Mouse (Mus musculus) neural tube, embryonic 11.5 days (tissue): ENCODE measurements around the gene Pphln1. TPM values are rescaled to one million over a fixed set of nuclear protein-coding genes. Genes with fewer than 3 reads are reported as not detected.

Experiments used
- ATAC-seq: fragments of 200-750 bp; cut with Nextera tagmentation; 2 replicates; pipeline ENCODE4 v1.8.0; 2017; ENCODE audit warnings: moderate number of reproducible peaks, mild to moderate bottlenecking, moderate TSS enrichment, moderate library complexity; ENCODE audit not compliant: insufficient read depth, low FRiP score, low TSS enrichment
- DNase-seq: peaks from one replicate; pipeline ENCODE4 v3.0.0-alpha.2; 2015; ENCODE audit warnings: low spot score
- H3K27ac ChIP-seq: fragments of 300-500 bp; sonication (generic); 2 replicates; pipeline ENCODE4 v1.5.1; 2014; ENCODE audit warnings: low read depth, mild to moderate bottlenecking, low read length
- H3K27me3 ChIP-seq: fragments of 300-500 bp; sonication (generic); 2 replicates; pipeline ENCODE4 v1.6.1; 2014; ENCODE audit warnings: mild to moderate bottlenecking, low read length, mixed read lengths; ENCODE audit not compliant: control insufficient read depth, insufficient read depth
- H3K36me3 ChIP-seq: fragments of 300-500 bp; sonication (generic); 2 replicates; pipeline ENCODE4 v1.6.1; 2014; ENCODE audit warnings: mild to moderate bottlenecking, low read length, moderate library complexity, mixed read lengths; ENCODE audit not compliant: control insufficient read depth, insufficient read depth
- H3K4me1 ChIP-seq: fragments of 300-500 bp; sonication (generic); 2 replicates; pipeline ENCODE4 v1.6.1; 2014; ENCODE audit warnings: low read length, mixed read lengths; ENCODE audit not compliant: control insufficient read depth, insufficient read depth
- H3K4me2 ChIP-seq: fragments of 300-500 bp; sonication (generic); 2 replicates; pipeline ENCODE4 v1.6.1; 2014; ENCODE audit warnings: low read depth, mild to moderate bottlenecking, moderate library complexity
- H3K4me3 ChIP-seq: fragments of 300-500 bp; sonication (generic); 2 replicates; pipeline ENCODE4 v1.5.1; 2014; ENCODE audit warnings: low read depth, low read length
- H3K9ac ChIP-seq: fragments of 300-500 bp; sonication (generic); 2 replicates; pipeline ENCODE4 v1.6.1; 2014; ENCODE audit warnings: mild to moderate bottlenecking, low read length
- H3K9me3 ChIP-seq: fragments of 300-500 bp; sonication (generic); 2 replicates; pipeline ENCODE4 v1.6.1; 2016; ENCODE audit warnings: low read length; ENCODE audit not compliant: control insufficient read depth
- WGBS: fragments of 180-500 bp; shearing (Covaris S2); extraction: QIAGEN DNeasy Blood & Tissue Kit; methylation state at CpG from one replicate; pipeline ENCODE4 v1.1.7; 2014; 5-methylcytosine and 5-hydroxymethylcytosine counted together
- polyA plus RNA-seq: library from polyadenylated mRNA; unstranded; fragments of >200 nt; fragmentation: Nextera tagmentation; extraction: Ambion mirVana; gene quantifications from 2 replicates; pipeline ENCODE4 v1.2.1, GENCODE M21; 2014

Gene Pphln1
- polyA plus RNA-seq, 1 experiment from 2014 or later = 56.7 TPM

GRCm38 (mm10) chr15:93529831-93530702, 131.9 kb downstream of the Pphln1 start:
- Histone ChIP-seq H3K9ac (no peak overlapping the region), H3K9me3 (no peaks in the 10 kb centered on the region), H3K4me2 (no peak overlapping the region), H3K27me3 (no peaks in the 10 kb centered on the region), H3K4me1 (peaks cover 13% of the 10 kb centered on the region), H3K4me3 (no peak overlapping the region), H3K27ac (0 out of 2 replicates have a peak overlapping the region, but pooled peaks have one; percentile 7), H3K36me3 (no peaks in the 10 kb centered on the region)
- peak; percentile 53; the same call in 1 of the 2 replicates for ATAC-seq
- DNase-seq = peak; percentile 32
- 23% methylated on average over 12 of the region's 12 CpGs for WGBS

GRCm38 (mm10) chr15:93530703-93531032, 132.5 kb downstream of the Pphln1 start:
- Histone ChIP-seq H3K27ac (0 out of 2 replicates have a peak overlapping the region, but pooled peaks have one; percentile 7), H3K36me3 (no peaks in the 10 kb centered on the region), H3K4me3 (no peak overlapping the region), H3K4me2 (no peak overlapping the region), H3K9me3 (no peaks in the 10 kb centered on the region), H3K4me1 (peaks cover 13% of the 10 kb centered on the region), H3K9ac (no peak overlapping the region), H3K27me3 (no peaks in the 10 kb centered on the region)
- ATAC-seq = no peak
- DNase-seq = no peak
- WGBS = 73% methylated on average over 3 of the region's 3 CpGs

- ATAC-seq = no peak
- Histone ChIP-seq H3K4me2 (no peak overlapping the region), H3K4me1 (0 out of 2 replicates have a peak, but pooled peaks cover 3% of the 10 kb centered on the region), H3K36me3 (no peaks in the 10 kb centered on the region), H3K4me3 (no peak overlapping the region), H3K9ac (no peak overlapping the region), H3K27ac (no peak overlapping the region), H3K27me3 (no peaks in the 10 kb centered on the region), H3K9me3 (no peaks in the 10 kb centered on the region)
- WGBS = 86% methylated on average over 4 of the region's 4 CpGs
- no peak for DNase-seq
Observed at GRCm38 (mm10) chr15:93536191-93536590, 138.0 kb downstream of the Pphln1 start.

- Histone ChIP-seq H3K9me3 (no peaks in the 10 kb centered on the region), H3K27ac (no peak overlapping the region), H3K4me2 (no peak overlapping the region), H3K9ac (no peak overlapping the region), H3K27me3 (no peaks in the 10 kb centered on the region), H3K4me1 (0 out of 2 replicates have a peak, but pooled peaks cover 3% of the 10 kb centered on the region), H3K4me3 (no peak overlapping the region), H3K36me3 (no peaks in the 10 kb centered on the region)
- ATAC-seq (no peak), DNase-seq (no peak)
- 76% methylated on average over 7 of the region's 7 CpGs for whole genome bisulfite sequencing
Observed at GRCm38 (mm10) chr15:93537745-93538144, 139.6 kb downstream of the Pphln1 start.

- no peaks in the 10 kb centered on the region for H3K36me3 ChIP-seq
- no peak overlapping the region for H3K27ac ChIP-seq
- no peak for DNase-seq
- 79% methylated on average over 21 of the region's 21 CpGs for WGBS
- no peak overlapping the region for H3K4me2 ChIP-seq
- no peak overlapping the region for H3K4me3 ChIP-seq
- H3K9me3 ChIP-seq = no peaks in the 10 kb centered on the region
- no peak overlapping the region for H3K9ac ChIP-seq
- H3K27me3 ChIP-seq = no peaks in the 10 kb centered on the region
- no peak for ATAC-seq
- 0 out of 2 replicates have a peak, but pooled peaks cover 3% of the 10 kb centered on the region for H3K4me1 ChIP-seq
Observed at GRCm38 (mm10) chr15:93538551-93539205, 140.5 kb downstream of the Pphln1 start.

- no peaks in the 10 kb centered on the region for H3K27me3 ChIP-seq
- DNase-seq (no peak), ATAC-seq (no peak)
- no peak overlapping the region for H3K4me3 ChIP-seq
- H3K4me2 ChIP-seq = no peak overlapping the region
- H3K36me3 ChIP-seq = no peaks in the 10 kb centered on the region
- H3K9ac ChIP-seq = no peak overlapping the region
- WGBS = 43% methylated on average over 3 of the region's 3 CpGs
- no peak overlapping the region for H3K27ac ChIP-seq
- H3K9me3 ChIP-seq = no peaks in the 10 kb centered on the region
- 0 out of 2 replicates have a peak, but pooled peaks cover 3% of the 10 kb centered on the region for H3K4me1 ChIP-seq
Observed at GRCm38 (mm10) chr15:93539415-93539814, 141.3 kb downstream of the Pphln1 start.

Other genes starting within 250 kb of the Pphln1 start
- 14.4 and 15.5 TPM in 2 replicates for gene Gxylt1, start 123.2 kb upstream of the Pphln1 start, polyA plus RNA-seq
- 138 TPM in 2 replicates for gene Yaf2, start 61.4 kb upstream of the Pphln1 start, polyA plus RNA-seq
- gene Zcrb1, start within 50 bp of the Pphln1 start, polyA plus RNA-seq = 147 and 152 TPM in 2 replicates
- 19.9 and 21.8 TPM in 2 replicates for gene Prickle1, start 197.5 kb downstream of the Pphln1 start, polyA plus RNA-seq